Mouse (Mus musculus) C2C12 (cell line): ENCODE data around the gene Lyzl4.

Experiments used
- CEBPB ChIP-seq: IDR thresholded peaks from one replicate; pipeline ENCODE4 v1.6.1; 2011; ENCODE audit warnings: low read depth, mild to moderate bottlenecking, control low read depth, moderate library complexity
- CTCF ChIP-seq: IDR thresholded peaks from one replicate; pipeline ENCODE4 v1.5.1; 2011; ENCODE audit not compliant: control insufficient read depth, insufficient read depth, insufficient read length
- FOSL1 ChIP-seq: IDR thresholded peaks from one replicate; pipeline ENCODE4 v1.8.0; 2011; ENCODE audit warnings: mild to moderate bottlenecking, low read length; ENCODE audit not compliant: poor library complexity, insufficient read depth, severe bottlenecking
- MAX ChIP-seq: IDR thresholded peaks from one replicate; pipeline ENCODE4 v1.6.1; 2011; ENCODE audit warnings: mild to moderate bottlenecking, control low read depth
- MYOD1 ChIP-seq: IDR thresholded peaks from one replicate; pipeline ENCODE4 v1.6.1; 2011; ENCODE audit warnings: low read depth; ENCODE audit not compliant: control insufficient read depth, insufficient read length
- MYOG ChIP-seq: IDR thresholded peaks from one replicate; pipeline ENCODE4 v1.6.1; 2011; ENCODE audit not compliant: control insufficient read depth, insufficient read length; ENCODE audit errors: extremely low read depth
- USF1 ChIP-seq: IDR thresholded peaks from one replicate; pipeline ENCODE4 v1.6.1; 2011; ENCODE audit warnings: low read depth, mild to moderate bottlenecking, control low read depth, moderate library complexity

GRCm38 (mm10) chr9:121671300-121671699 is 29.4 kb upstream of the Lyzl4 start:
- TF ChIP-seq USF1 (no peak), CTCF (peak; percentile 17), CEBPB (no peak), MAX (no peak), MYOG (no peak), MYOD1 (no peak), FOSL1 (no peak)
